Mouse (Mus musculus): ENCODE measurements at regions not wholly inside any gene's neighbourhood (a gene's known extent, or its start where the extent isn't known, plus 50 kb on each side); places are given as distances from the start of the nearest gene placed in this dataset.
A peak's percentile ranks its signal among the peaks of the same experiment; 100 is the strongest.

DNA sequence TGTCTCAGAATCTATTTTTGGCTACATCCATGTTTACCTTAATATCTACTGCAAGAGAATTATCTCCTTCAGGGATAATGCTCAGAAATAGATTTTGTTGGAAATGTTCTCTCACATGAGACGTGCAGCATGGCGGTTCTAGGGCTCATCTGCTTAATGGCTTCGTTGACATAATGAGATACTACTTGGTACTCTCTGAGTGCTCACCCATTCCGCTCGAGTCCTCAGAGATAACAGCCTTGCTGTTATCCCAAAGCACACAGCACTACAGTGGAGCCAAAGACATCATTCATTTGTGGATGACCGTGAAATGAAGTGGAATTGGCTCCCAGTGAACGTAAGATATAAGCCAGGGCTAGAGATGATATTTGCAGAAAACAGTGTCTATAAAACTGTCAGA is 231.4 kb upstream of the Ccdc54 start:
- 89% methylated on average over 7 of the region's 7 CpGs for WGBS
- no peaks in the 10 kb centered on the region for H3K4me1 ChIP-seq (replicated peaks; ENCODE audit: control insufficient read depth, insufficient read depth, low read length)
- H3K27me3 ChIP-seq (ENCODE audit: control insufficient read depth, insufficient read depth, low read length) = no peaks in the 10 kb centered on the region
- no peak for TF ChIP-seq CTCF (IDR thresholded peaks at IDR 0.05; ENCODE audit: borderline replicate concordance, control insufficient read depth, extremely low read depth, insufficient read depth, low read length, poor library complexity)
- TF ChIP-seq POLR2A (IDR thresholded peaks at IDR 0.05; ENCODE audit: control insufficient read depth, extremely low read depth, insufficient read depth, low read length, poor library complexity) = no peak
- DNase-seq = no peak
- H3K4me3 ChIP-seq (ENCODE audit: control insufficient read depth, insufficient read depth, low read length) = no peak overlapping the region
- H3K27ac ChIP-seq (ENCODE audit: control insufficient read depth, insufficient read depth, low read length) = no peak overlapping the region
- no peaks in the 10 kb centered on the region for H3K36me3 ChIP-seq (ENCODE audit: control insufficient read depth, insufficient read depth, low read length)

DNA sequence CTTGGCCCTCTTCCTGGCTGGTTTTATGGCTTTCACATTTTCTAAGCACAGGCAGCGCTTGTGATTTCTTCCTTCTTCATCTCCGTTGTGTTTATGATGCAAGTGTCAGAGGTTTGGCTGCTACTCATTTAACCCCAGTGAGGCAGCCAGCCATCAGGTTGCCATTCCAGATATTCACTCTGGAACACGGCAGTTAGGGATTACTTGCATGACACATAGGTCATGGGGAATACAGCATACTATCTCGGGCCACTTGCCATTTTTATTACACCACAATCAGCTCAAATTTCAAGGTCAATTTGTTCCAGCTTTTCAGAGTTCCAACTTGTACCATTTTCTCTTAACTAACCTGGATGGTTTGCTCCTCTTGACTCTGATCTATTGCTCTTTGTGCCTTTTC is 223.7 kb upstream of the Ccdc54 start:
- no peaks in the 10 kb centered on the region for H3K27me3 ChIP-seq (ENCODE audit: control insufficient read depth, insufficient read depth, low read length)
- no peak for DNase-seq
- TF ChIP-seq POLR2A (IDR thresholded peaks at IDR 0.05; ENCODE audit: control insufficient read depth, extremely low read depth, insufficient read depth, low read length, poor library complexity) = no peak
- TF ChIP-seq CTCF (IDR thresholded peaks at IDR 0.05; ENCODE audit: borderline replicate concordance, control insufficient read depth, extremely low read depth, insufficient read depth, low read length, poor library complexity) = no peak
- H3K36me3 ChIP-seq (ENCODE audit: control insufficient read depth, insufficient read depth, low read length) = no peaks in the 10 kb centered on the region
- WGBS = 87% methylated on average over 4 of the region's 4 CpGs
- no peaks in the 10 kb centered on the region for H3K4me1 ChIP-seq (replicated peaks; ENCODE audit: control insufficient read depth, insufficient read depth, low read length)
- no peak overlapping the region for H3K4me3 ChIP-seq (ENCODE audit: control insufficient read depth, insufficient read depth, low read length)
- H3K27ac ChIP-seq (ENCODE audit: control insufficient read depth, insufficient read depth, low read length) = no peak overlapping the region

DNA sequence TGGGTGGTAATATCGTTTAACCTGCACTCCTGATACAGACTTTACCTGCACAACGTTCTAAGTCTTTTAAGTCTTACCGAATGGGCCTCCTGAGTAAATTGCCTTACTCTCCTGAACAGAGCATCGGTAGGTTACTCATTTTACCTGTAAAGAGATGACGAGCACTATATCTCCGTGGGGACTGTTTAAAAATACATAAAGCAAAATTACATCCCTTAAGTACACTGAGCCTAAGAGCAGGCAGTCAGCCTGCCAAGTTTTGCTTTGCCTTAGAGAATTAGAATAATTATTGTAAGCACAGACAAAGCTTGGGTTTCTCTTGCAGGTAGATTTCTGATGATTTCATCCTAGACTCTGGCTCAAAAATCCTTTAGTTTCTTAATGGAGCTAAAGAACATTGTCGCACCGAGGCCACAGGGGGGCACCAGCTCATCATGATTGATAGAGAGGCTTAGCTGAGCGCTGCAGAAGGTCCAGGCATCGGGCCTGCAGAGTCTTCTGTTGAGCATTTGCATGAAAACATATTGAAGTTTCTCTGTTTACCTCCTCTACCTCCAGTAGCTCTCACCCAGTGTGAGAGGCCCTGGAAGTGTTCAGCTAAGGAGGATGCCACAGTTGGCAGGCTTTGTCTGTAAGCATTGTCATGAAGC is 208.3 kb upstream of the Ccdc54 start:
- Histone ChIP-seq H3K4me3 (ENCODE audit: control insufficient read depth, insufficient read depth, low read length) (no peak overlapping the region), H3K27ac (ENCODE audit: control insufficient read depth, insufficient read depth, low read length) (no peak overlapping the region), H3K4me1 (replicated peaks; ENCODE audit: control insufficient read depth, insufficient read depth, low read length) (no peaks in the 10 kb centered on the region), H3K27me3 (ENCODE audit: control insufficient read depth, insufficient read depth, low read length) (no peaks in the 10 kb centered on the region), H3K36me3 (ENCODE audit: control insufficient read depth, insufficient read depth, low read length) (no peaks in the 10 kb centered on the region)
- WGBS = 55% methylated on average over 10 of the region's 10 CpGs
- TF ChIP-seq POLR2A (IDR thresholded peaks at IDR 0.05; ENCODE audit: control insufficient read depth, extremely low read depth, insufficient read depth, low read length, poor library complexity) (no peak), CTCF (IDR thresholded peaks at IDR 0.05; ENCODE audit: borderline replicate concordance, control insufficient read depth, extremely low read depth, insufficient read depth, low read length, poor library complexity) (no peak)
- peak; percentile 25 for DNase-seq

DNA sequence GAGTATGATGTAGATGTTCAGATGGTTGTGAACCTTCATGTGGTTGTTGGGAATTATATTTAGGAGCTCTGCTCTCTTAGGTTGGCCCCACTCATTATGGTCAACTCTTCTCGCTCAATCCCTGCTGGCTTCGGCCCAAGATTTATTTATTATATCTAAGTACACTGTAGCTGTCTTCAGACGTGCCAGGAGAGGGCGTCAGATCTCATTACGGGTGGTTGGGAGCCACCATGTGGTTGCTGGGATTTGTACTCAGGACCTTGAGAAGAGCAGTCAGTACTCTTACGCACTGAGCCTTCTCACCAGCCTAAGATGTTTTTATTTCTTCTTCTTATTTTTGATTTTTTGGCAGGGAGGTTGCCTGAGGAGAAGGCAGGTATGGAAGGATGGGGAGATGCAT is 207.1 kb upstream of the Ccdc54 start:
- WGBS = 86% methylated on average over 6 of the region's 6 CpGs
- Histone ChIP-seq H3K4me3 (ENCODE audit: control insufficient read depth, insufficient read depth, low read length) (no peak overlapping the region), H3K27me3 (ENCODE audit: control insufficient read depth, insufficient read depth, low read length) (no peaks in the 10 kb centered on the region), H3K36me3 (ENCODE audit: control insufficient read depth, insufficient read depth, low read length) (no peaks in the 10 kb centered on the region), H3K4me1 (replicated peaks; ENCODE audit: control insufficient read depth, insufficient read depth, low read length) (no peaks in the 10 kb centered on the region), H3K27ac (ENCODE audit: control insufficient read depth, insufficient read depth, low read length) (no peak overlapping the region)
- TF ChIP-seq POLR2A (IDR thresholded peaks at IDR 0.05; ENCODE audit: control insufficient read depth, extremely low read depth, insufficient read depth, low read length, poor library complexity) = no peak
- TF ChIP-seq CTCF (IDR thresholded peaks at IDR 0.05; ENCODE audit: borderline replicate concordance, control insufficient read depth, extremely low read depth, insufficient read depth, low read length, poor library complexity) = no peak
- no peak for DNase-seq

DNA sequence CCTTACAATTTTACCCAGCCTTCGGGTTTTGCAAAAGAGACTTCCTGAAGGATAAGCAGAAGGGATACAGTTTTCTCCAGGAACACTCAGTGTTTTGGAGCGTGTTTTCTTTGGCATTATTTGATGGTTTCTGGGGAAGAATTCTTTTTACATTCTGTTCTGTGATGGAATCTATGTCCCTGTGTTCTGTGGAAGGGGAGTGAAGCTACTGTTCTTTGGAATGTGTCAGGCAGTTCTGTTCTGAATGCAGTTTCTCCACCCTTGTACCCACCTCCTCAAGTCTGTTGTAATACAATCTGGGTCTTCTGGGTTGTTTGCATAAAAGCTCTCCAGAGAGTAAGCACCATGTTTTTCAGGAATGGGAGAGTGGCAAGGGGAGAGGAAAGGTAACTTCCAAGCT is 202.0 kb upstream of the Ccdc54 start:
- TF ChIP-seq POLR2A (IDR thresholded peaks at IDR 0.05; ENCODE audit: control insufficient read depth, extremely low read depth, insufficient read depth, low read length, poor library complexity) = no peak
- no peak for TF ChIP-seq CTCF (IDR thresholded peaks at IDR 0.05; ENCODE audit: borderline replicate concordance, control insufficient read depth, extremely low read depth, insufficient read depth, low read length, poor library complexity)
- Histone ChIP-seq H3K27me3 (ENCODE audit: control insufficient read depth, insufficient read depth, low read length) (no peaks in the 10 kb centered on the region), H3K4me1 (replicated peaks; ENCODE audit: control insufficient read depth, insufficient read depth, low read length) (no peaks in the 10 kb centered on the region), H3K27ac (ENCODE audit: control insufficient read depth, insufficient read depth, low read length) (no peak overlapping the region), H3K4me3 (ENCODE audit: control insufficient read depth, insufficient read depth, low read length) (no peak overlapping the region), H3K36me3 (ENCODE audit: control insufficient read depth, insufficient read depth, low read length) (no peaks in the 10 kb centered on the region)
- no peak for DNase-seq
- WGBS = 90% methylated on average over 2 of the region's 2 CpGs

DNA sequence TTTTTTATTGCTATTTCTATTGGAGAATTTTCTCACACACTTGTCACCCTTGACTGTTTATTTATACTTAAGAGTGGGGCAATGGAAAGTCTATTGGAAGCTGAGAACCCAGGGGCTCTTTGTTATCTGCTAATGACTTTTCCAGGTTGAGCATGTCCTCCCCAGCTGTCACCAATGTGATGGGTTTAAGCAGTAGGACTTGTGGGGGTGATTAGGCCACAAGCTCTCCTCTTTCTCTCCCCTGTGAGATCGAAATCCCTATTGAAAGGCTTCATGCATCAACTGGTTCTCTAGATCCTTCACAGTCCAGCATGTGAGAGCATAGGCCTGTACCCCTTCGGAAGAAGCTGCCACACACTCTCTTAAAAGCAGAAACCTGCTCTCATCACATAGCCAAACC is 201.6 kb upstream of the Ccdc54 start:
- no peak for DNase-seq
- TF ChIP-seq POLR2A (IDR thresholded peaks at IDR 0.05; ENCODE audit: control insufficient read depth, extremely low read depth, insufficient read depth, low read length, poor library complexity) (no peak), CTCF (IDR thresholded peaks at IDR 0.05; ENCODE audit: borderline replicate concordance, control insufficient read depth, extremely low read depth, insufficient read depth, low read length, poor library complexity) (no peak)
- WGBS = 80% methylated on average over 2 of the region's 2 CpGs
- Histone ChIP-seq H3K4me3 (ENCODE audit: control insufficient read depth, insufficient read depth, low read length) (no peak overlapping the region), H3K36me3 (ENCODE audit: control insufficient read depth, insufficient read depth, low read length) (no peaks in the 10 kb centered on the region), H3K27ac (ENCODE audit: control insufficient read depth, insufficient read depth, low read length) (no peak overlapping the region), H3K27me3 (ENCODE audit: control insufficient read depth, insufficient read depth, low read length) (no peaks in the 10 kb centered on the region), H3K4me1 (replicated peaks; ENCODE audit: control insufficient read depth, insufficient read depth, low read length) (no peaks in the 10 kb centered on the region)

DNA sequence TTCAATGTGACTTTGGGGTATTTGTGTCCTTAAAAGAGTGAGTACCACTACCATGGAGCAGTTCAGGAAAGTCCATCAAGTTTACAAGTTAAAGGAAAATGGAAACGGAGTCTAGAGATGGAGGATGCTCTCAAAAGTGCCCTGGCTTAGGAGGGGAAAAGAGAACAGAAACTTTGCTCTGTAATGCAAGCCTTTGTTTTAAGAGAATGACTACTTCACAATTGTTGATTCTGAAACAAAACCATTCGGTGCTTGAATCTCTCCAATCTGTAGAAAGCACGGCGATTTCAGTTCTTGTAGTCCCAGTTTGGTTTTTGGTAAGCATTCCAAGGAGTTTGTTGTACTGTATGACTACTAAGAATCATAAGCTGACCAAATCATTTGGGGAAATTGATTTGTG is 197.7 kb upstream of the Ccdc54 start:
- no peak overlapping the region for H3K4me3 ChIP-seq (ENCODE audit: control insufficient read depth, insufficient read depth, low read length)
- H3K27ac ChIP-seq (ENCODE audit: control insufficient read depth, insufficient read depth, low read length) = no peak overlapping the region
- H3K27me3 ChIP-seq (ENCODE audit: control insufficient read depth, insufficient read depth, low read length) = no peaks in the 10 kb centered on the region
- 94% methylated on average over 4 of the region's 4 CpGs for WGBS
- H3K36me3 ChIP-seq (ENCODE audit: control insufficient read depth, insufficient read depth, low read length) = no peaks in the 10 kb centered on the region
- H3K4me1 ChIP-seq (replicated peaks; ENCODE audit: control insufficient read depth, insufficient read depth, low read length) = no peaks in the 10 kb centered on the region
- DNase-seq = no peak
- TF ChIP-seq CTCF (IDR thresholded peaks at IDR 0.05; ENCODE audit: borderline replicate concordance, control insufficient read depth, extremely low read depth, insufficient read depth, low read length, poor library complexity) = no peak
- TF ChIP-seq POLR2A (IDR thresholded peaks at IDR 0.05; ENCODE audit: control insufficient read depth, extremely low read depth, insufficient read depth, low read length, poor library complexity) = no peak
